ENCODE assay signal across 17 mouse cellular contexts in the genomic region with DNA sequence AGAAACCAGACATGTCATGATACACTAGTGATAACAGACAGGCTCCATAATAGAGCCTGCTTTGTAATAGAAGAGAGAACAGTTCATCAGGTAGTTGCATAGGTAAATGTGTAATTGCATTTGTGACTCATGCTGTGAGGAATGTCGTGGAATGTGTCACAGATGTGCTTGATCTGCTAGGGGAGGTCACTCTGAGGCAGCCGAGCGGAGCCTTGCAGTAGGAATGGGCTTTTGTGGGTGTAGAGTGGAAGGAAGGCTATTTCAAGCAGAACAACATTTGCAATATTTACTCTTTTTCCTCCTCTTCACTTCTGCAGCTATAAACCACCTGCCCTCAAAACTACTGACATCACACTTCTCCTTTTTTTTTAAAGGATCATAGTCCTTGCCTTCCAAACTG.
"Had no signal": no experiment of that assay in that cellular context is flagged by ENCODE, and none has a peak within 500 bp of the region (broad histone marks: within the 10 kb centered on the region; RNA-seq: fewer than 3 reads in every experiment).

No protein-coding gene starts in this region.

- DNase-seq: kidney, adult 9 months; left cerebral cortex, postnatal 4 days; lung, embryonic 14.5 days; lung, postnatal 14 days; retina, postnatal 1 day; right cerebral cortex, postnatal 4 days; spleen, adult 18-20 months; thymus, adult 2 months; thymus, postnatal 25 days had no signal

- H3K27ac ChIP-seq: limb, embryonic 13.5 days; liver, embryonic 15.5 days; macrophage; midbrain, embryonic 12.5 days; neural tube, embryonic 13.5 days; stomach, embryonic 15.5 days had no signal

- H3K9me3 ChIP-seq: limb, embryonic 13.5 days; liver, embryonic 15.5 days; midbrain, embryonic 12.5 days; neural tube, embryonic 13.5 days; stomach, embryonic 15.5 days had no signal

- H3K4me1 ChIP-seq: limb, embryonic 13.5 days had no signal

- H3K36me3 ChIP-seq: limb, embryonic 13.5 days; liver, embryonic 15.5 days; midbrain, embryonic 12.5 days; neural tube, embryonic 13.5 days; stomach, embryonic 15.5 days had no signal

- H3K27me3 ChIP-seq: neural tube, embryonic 13.5 days; stomach, embryonic 15.5 days had no signal

- ATAC-seq: midbrain, embryonic 16.5 days had no signal

- H3K4me3 ChIP-seq: limb, embryonic 13.5 days; liver, embryonic 15.5 days; midbrain, embryonic 12.5 days; neural tube, embryonic 13.5 days; stomach, embryonic 15.5 days had no signal

- H3K9ac ChIP-seq: limb, embryonic 13.5 days; liver, embryonic 15.5 days; lung, embryonic 14.5 days; midbrain, embryonic 12.5 days; neural tube, embryonic 13.5 days; stomach, embryonic 15.5 days had no signal

- H3K4me2 ChIP-seq: limb, embryonic 13.5 days; liver, embryonic 11.5 days; liver, embryonic 15.5 days; lung, embryonic 14.5 days; midbrain, embryonic 12.5 days; neural tube, embryonic 13.5 days; stomach, embryonic 15.5 days had no signal
